Mouse (Mus musculus): Measurements from ENCODE around the gene Pgbd5. TPM values are rescaled to one million over a fixed set of nuclear protein-coding genes. Genes with fewer than 3 reads are reported as not detected.
"Not testable (repeated sequence)": the region's sequence is repeated elsewhere in the genome, so short reads cannot be mapped to it uniquely, and the experiment has no call there.

Gene Pgbd5
- polyA plus RNA-seq, 1 experiment from 2014 or later, result 2.1 TPM

GRCm38 (mm10) chr8:124455359-124455758, 15.9 kb upstream of the Pgbd5 start:
- H3K36me3 ChIP-seq, result no peaks in the 10 kb centered on the region
- no peaks in the 10 kb centered on the region for H3K4me1 ChIP-seq
- H3K4me3 ChIP-seq, result no peak overlapping the region
- no peaks in the 10 kb centered on the region for H3K27me3 ChIP-seq (ENCODE audit: low read depth, poor library complexity, severe bottlenecking)
- DNase-seq (ENCODE audit: low spot score), result no peak
- no peaks in the 10 kb centered on the region; the same call in 1 of the 2 replicates for H3K9me3 ChIP-seq (replicated peaks)
- H3K27ac ChIP-seq (replicated peaks), result no peak overlapping the region
- WGBS, result 57% methylated on average over 3 of the region's 3 CpGs

GRCm38 (mm10) chr8:124450192-124450895, 10.9 kb upstream of the Pgbd5 start:
- WGBS, result 88% methylated on average over 8 of the region's 8 CpGs

GRCm38 (mm10) chr8:124448962-124449670, 9.7 kb upstream of the Pgbd5 start:
- no peaks in the 10 kb centered on the region for H3K36me3 ChIP-seq
- 64% methylated on average over 10 of the region's 10 CpGs for WGBS
- no peaks in the 10 kb centered on the region; the same call in 1 of the 2 replicates for H3K9me3 ChIP-seq (replicated peaks)
- no peak overlapping the region for H3K4me3 ChIP-seq
- no peaks in the 10 kb centered on the region for H3K27me3 ChIP-seq (ENCODE audit: low read depth, poor library complexity, severe bottlenecking)
- peak; percentile 18 for DNase-seq (ENCODE audit: low spot score)
- H3K4me1 ChIP-seq, result peaks cover 5% of the 10 kb centered on the region; the same call in 1 of the 2 replicates
- no peak overlapping the region; the same call in 1 of the 2 replicates for H3K27ac ChIP-seq (replicated peaks)

More at GRCm38 (mm10) chr8:124450192-124450895, 10.9 kb upstream of the Pgbd5 start:
- H3K4me1 ChIP-seq, result peaks cover 5% of the 10 kb centered on the region; the same call in 1 of the 2 replicates
- no peaks in the 10 kb centered on the region for H3K36me3 ChIP-seq
- H3K27me3 ChIP-seq (ENCODE audit: low read depth, poor library complexity, severe bottlenecking), result no peaks in the 10 kb centered on the region
- H3K27ac ChIP-seq (replicated peaks), result no peak overlapping the region
- H3K9me3 ChIP-seq (replicated peaks), result no peaks in the 10 kb centered on the region; the same call in 1 of the 2 replicates
- H3K4me3 ChIP-seq, result no peak overlapping the region
- DNase-seq (ENCODE audit: low spot score), result no peak

- Histone ChIP-seq H3K27me3 (ENCODE audit: low read depth, poor library complexity, severe bottlenecking) (peaks cover 22% of the 10 kb centered on the region), H3K4me1 (peaks cover 34% of the 10 kb centered on the region), H3K9me3 (replicated peaks) (no peaks in the 10 kb centered on the region), H3K4me3 (no peak overlapping the region), H3K36me3 (no peaks in the 10 kb centered on the region), H3K27ac (replicated peaks) (no peak overlapping the region)
- 24% methylated on average over 4 of the region's 4 CpGs for WGBS
- no peak for DNase-seq (ENCODE audit: low spot score)
These were observed 2.7 kb downstream of the Pgbd5 start for GRCm38 (mm10) chr8:124436741-124437140.

GRCm38 (mm10) chr8:124435707-124436243, 3.7 kb downstream of the Pgbd5 start:
- Histone ChIP-seq H3K9me3 (replicated peaks) (no peaks in the 10 kb centered on the region), H3K4me1 (peaks cover 43% of the 10 kb centered on the region), H3K4me3 (no peak overlapping the region), H3K36me3 (no peaks in the 10 kb centered on the region), H3K27ac (replicated peaks) (no peak overlapping the region), H3K27me3 (ENCODE audit: low read depth, poor library complexity, severe bottlenecking) (peaks cover 27% of the 10 kb centered on the region)
- DNase-seq (ENCODE audit: low spot score), result no peak
- WGBS, result 58% methylated on average over 10 of the region's 10 CpGs

- Histone ChIP-seq H3K4me3 (peak overlapping the region; percentile 79; the same call in 1 of the 2 replicates), H3K27ac (replicated peaks) (no peak overlapping the region), H3K4me1 (peaks cover 45% of the 10 kb centered on the region), H3K27me3 (ENCODE audit: low read depth, poor library complexity, severe bottlenecking) (peaks cover 27% of the 10 kb centered on the region), H3K9me3 (replicated peaks) (no peaks in the 10 kb centered on the region), H3K36me3 (no peaks in the 10 kb centered on the region)
- WGBS, result 71% methylated on average over 4 of the region's 4 CpGs
- DNase-seq (ENCODE audit: low spot score), result no peak
These were observed 4.3 kb downstream of the Pgbd5 start for GRCm38 (mm10) chr8:124435170-124435569.

GRCm38 (mm10) chr8:124434126-124434790, 5.2 kb downstream of the Pgbd5 start:
- H3K27ac ChIP-seq (replicated peaks), result peak overlapping the region; percentile 81
- DNase-seq (ENCODE audit: low spot score), result peak; percentile 97
- H3K27me3 ChIP-seq (ENCODE audit: low read depth, poor library complexity, severe bottlenecking), result peaks cover 27% of the 10 kb centered on the region
- H3K36me3 ChIP-seq, result no peaks in the 10 kb centered on the region
- WGBS, result 2% methylated on average over 101 of the region's 101 CpGs
- no peaks in the 10 kb centered on the region for H3K9me3 ChIP-seq (replicated peaks)
- peak overlapping the region; percentile 79 for H3K4me3 ChIP-seq
- H3K4me1 ChIP-seq, result peaks cover 45% of the 10 kb centered on the region

- peak overlapping the region; percentile 79 for H3K4me3 ChIP-seq
- H3K9me3 ChIP-seq (replicated peaks), result no peaks in the 10 kb centered on the region
- no peaks in the 10 kb centered on the region for H3K36me3 ChIP-seq
- H3K27me3 ChIP-seq (ENCODE audit: low read depth, poor library complexity, severe bottlenecking), result peaks cover 27% of the 10 kb centered on the region
- peak; percentile 51 for DNase-seq (ENCODE audit: low spot score)
- peak overlapping the region; percentile 81 for H3K27ac ChIP-seq (replicated peaks)
- H3K4me1 ChIP-seq, result peaks cover 45% of the 10 kb centered on the region
- WGBS, result 1% methylated on average over 56 of the region's 56 CpGs
These were observed 5.9 kb downstream of the Pgbd5 start for GRCm38 (mm10) chr8:124433451-124434125.

- Histone ChIP-seq H3K27ac (replicated peaks) (no peak overlapping the region), H3K9me3 (replicated peaks) (no peaks in the 10 kb centered on the region), H3K27me3 (ENCODE audit: low read depth, poor library complexity, severe bottlenecking) (peaks cover 27% of the 10 kb centered on the region), H3K4me1 (peaks cover 42% of the 10 kb centered on the region), H3K4me3 (no peak overlapping the region), H3K36me3 (no peaks in the 10 kb centered on the region)
- no peak for DNase-seq (ENCODE audit: low spot score)
- WGBS, result 65% methylated on average over 6 of the region's 6 CpGs
These were observed 8.6 kb downstream of the Pgbd5 start for GRCm38 (mm10) chr8:124430881-124431280.

GRCm38 (mm10) chr8:124429417-124429816, 10.0 kb downstream of the Pgbd5 start:
- Histone ChIP-seq H3K36me3 (no peaks in the 10 kb centered on the region), H3K27ac (replicated peaks) (no peak overlapping the region), H3K27me3 (ENCODE audit: low read depth, poor library complexity, severe bottlenecking) (peaks cover 27% of the 10 kb centered on the region), H3K4me3 (no peak overlapping the region), H3K4me1 (peaks cover 29% of the 10 kb centered on the region), H3K9me3 (replicated peaks) (no peaks in the 10 kb centered on the region)
- no peak for DNase-seq (ENCODE audit: low spot score)
- WGBS, result 77% methylated on average over 6 of the region's 6 CpGs

GRCm38 (mm10) chr8:124428721-124429120, 10.7 kb downstream of the Pgbd5 start:
- Histone ChIP-seq H3K4me1 (peaks cover 26% of the 10 kb centered on the region), H3K27me3 (ENCODE audit: low read depth, poor library complexity, severe bottlenecking) (peaks cover 25% of the 10 kb centered on the region)
- DNase-seq (ENCODE audit: low spot score); H3K4me3 ChIP-seq; H3K9me3 ChIP-seq (replicated peaks); H3K27ac ChIP-seq (replicated peaks); H3K36me3 ChIP-seq: not testable (repeated sequence)
- WGBS, result 73% methylated on average over 2 of the region's 2 CpGs

- H3K27me3 ChIP-seq (ENCODE audit: low read depth, poor library complexity, severe bottlenecking), result no peaks in the 10 kb centered on the region
- no peaks in the 10 kb centered on the region for H3K36me3 ChIP-seq
- no peak overlapping the region for H3K4me3 ChIP-seq
- H3K9me3 ChIP-seq (replicated peaks), result no peaks in the 10 kb centered on the region
- DNase-seq (ENCODE audit: low spot score), result no peak
- peaks cover 1% of the 10 kb centered on the region; the same call in 1 of the 2 replicates for H3K4me1 ChIP-seq
- H3K27ac ChIP-seq (replicated peaks), result no peak overlapping the region
- WGBS, result 64% methylated on average over 8 of the region's 8 CpGs
These were observed 18.0 kb downstream of the Pgbd5 start for GRCm38 (mm10) chr8:124421413-124421812.

All from midbrain, embryonic 10.5 days (tissue).